Mouse (Mus musculus) limb, embryonic 11.5 days (tissue): ENCODE data around the gene Fbll1. TPM values are rescaled to one million over a fixed set of nuclear protein-coding genes. Genes with fewer than 3 reads are reported as not detected.
A peak's percentile ranks its signal among the peaks of the same experiment; 100 is the strongest.

ENCODE experiments used
- ATAC-seq: fragments of 200-750 bp; cut with Nextera tagmentation; 2 replicates; pipeline ENCODE4 v1.8.0; 2017; ENCODE audit warnings: low read depth; ENCODE audit not compliant: insufficient number of reproducible peaks, low FRiP score, low TSS enrichment
- DNase-seq: peaks from one replicate; pipeline ENCODE4 v3.0.0-alpha.2; 2015; ENCODE audit warnings: low spot score
- H3K27ac ChIP-seq: fragments of 300-500 bp; sonication (generic); replicated peaks from 2 replicates; pipeline ENCODE4 v1.5.1; 2014; ENCODE audit warnings: low read depth, mild to moderate bottlenecking, low read length
- H3K27me3 ChIP-seq: fragments of 300-500 bp; sonication (generic); 2 replicates; pipeline ENCODE4 v1.6.1; 2014; ENCODE audit warnings: mild to moderate bottlenecking, low read length, mixed read lengths; ENCODE audit not compliant: control insufficient read depth, insufficient read depth
- H3K36me3 ChIP-seq: fragments of 300-500 bp; sonication (generic); 2 replicates; pipeline ENCODE4 v1.6.1; 2014; ENCODE audit warnings: mild to moderate bottlenecking, low read length, moderate library complexity, mixed read lengths; ENCODE audit not compliant: control insufficient read depth, insufficient read depth
- H3K4me1 ChIP-seq: fragments of 300-500 bp; sonication (generic); 2 replicates; pipeline ENCODE4 v1.6.1; 2014; ENCODE audit warnings: low read length, mixed read lengths; ENCODE audit not compliant: control insufficient read depth, insufficient read depth
- H3K4me2 ChIP-seq: fragments of 300-500 bp; sonication (generic); 2 replicates; pipeline ENCODE4 v1.6.1; 2014; ENCODE audit warnings: low read depth, mild to moderate bottlenecking, moderate library complexity; ENCODE audit not compliant: severe bottlenecking
- H3K4me3 ChIP-seq: fragments of 300-500 bp; sonication (generic); 2 replicates; pipeline ENCODE4 v1.5.1; 2014; ENCODE audit warnings: low read depth, low read length
- H3K9ac ChIP-seq: fragments of 300-500 bp; sonication (generic); 2 replicates; pipeline ENCODE4 v1.6.1; 2014; ENCODE audit warnings: mild to moderate bottlenecking, low read length
- H3K9me3 ChIP-seq: fragments of 300-500 bp; sonication (generic); 2 replicates; pipeline ENCODE4 v1.6.1; 2016; ENCODE audit warnings: low read length; ENCODE audit not compliant: control insufficient read depth
- WGBS: fragments of 180-500 bp; shearing (Covaris S2); extraction: QIAGEN DNeasy Blood & Tissue Kit; methylation state at CpG from one replicate; pipeline ENCODE4 v1.1.7; 2014; 5-methylcytosine and 5-hydroxymethylcytosine counted together
- microRNA counts: library from miRNA; unstranded; fragments of <30 nt; microRNA quantifications from one replicate; lab custom pipeline; 2016
- microRNA-seq: library from miRNA; unstranded; fragments of <30 nt; microRNA quantifications from one replicate; pipeline ENCODE4, GENCODE M21; 2016
- polyA plus RNA-seq: library from polyadenylated mRNA; unstranded; fragments of >200 nt; fragmentation: Nextera tagmentation; extraction: Ambion mirVana; gene quantifications from 2 replicates; pipeline ENCODE4 v1.2.1, GENCODE M21; 2014

Gene Fbll1
- polyA plus RNA-seq, 1 experiment from 2014 or later: not detected

GRCm38 (mm10) chr11:35756411-35757303 lies 42.0 kb downstream of the Fbll1 start:
- H3K27me3 ChIP-seq: no peaks in the 10 kb centered on the region
- ATAC-seq: no peak
- H3K9me3 ChIP-seq: no peaks in the 10 kb centered on the region
- 84% methylated on average over 11 of the region's 11 CpGs for WGBS
- H3K4me2 ChIP-seq: no peak overlapping the region
- DNase-seq: no peak
- H3K9ac ChIP-seq: no peak overlapping the region
- no peaks in the 10 kb centered on the region for H3K36me3 ChIP-seq
- H3K4me1 ChIP-seq: no peaks in the 10 kb centered on the region
- no peak overlapping the region for H3K27ac ChIP-seq
- H3K4me3 ChIP-seq: no peak overlapping the region

DNA sequence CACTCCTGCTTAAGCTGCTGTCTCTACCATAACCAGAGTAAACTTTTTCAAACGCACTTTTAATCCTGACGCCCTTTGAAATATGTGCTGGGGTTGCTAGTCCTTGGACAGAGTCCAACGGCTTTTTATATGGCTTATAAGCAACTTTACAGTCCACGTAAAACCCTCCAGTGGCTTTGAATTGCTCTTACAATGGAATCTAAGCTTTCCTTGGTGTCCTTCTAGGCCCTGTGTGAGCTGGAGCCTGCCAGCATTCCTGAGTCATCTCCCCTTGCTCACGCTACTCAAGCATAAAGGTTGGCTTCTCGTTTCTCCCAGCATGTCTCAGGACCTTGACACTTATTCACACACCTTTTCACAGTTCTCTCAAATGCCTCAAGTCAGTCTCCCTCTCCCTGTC lies 43.1 kb downstream of the Fbll1 start:
- no peaks in the 10 kb centered on the region for H3K36me3 ChIP-seq
- no peak overlapping the region for H3K9ac ChIP-seq
- no peak overlapping the region for H3K4me2 ChIP-seq
- H3K27ac ChIP-seq: no peak overlapping the region
- H3K9me3 ChIP-seq: no peaks in the 10 kb centered on the region
- H3K4me3 ChIP-seq: no peak overlapping the region
- no peaks in the 10 kb centered on the region for H3K4me1 ChIP-seq
- H3K27me3 ChIP-seq: no peaks in the 10 kb centered on the region
- ATAC-seq: no peak
- 64% methylated on average over 6 of the region's 6 CpGs for WGBS
- no peak for DNase-seq

- no peak overlapping the region for H3K4me3 ChIP-seq
- no peak for ATAC-seq
- no peaks in the 10 kb centered on the region for H3K36me3 ChIP-seq
- no peak for DNase-seq
- no peaks in the 10 kb centered on the region for H3K27me3 ChIP-seq
- no peak overlapping the region for H3K9ac ChIP-seq
- no peaks in the 10 kb centered on the region for H3K9me3 ChIP-seq
- H3K4me1 ChIP-seq: no peaks in the 10 kb centered on the region
- H3K27ac ChIP-seq: no peak overlapping the region
- no peak overlapping the region for H3K4me2 ChIP-seq
- 87% methylated on average over 4 of the region's 4 CpGs for WGBS
Measured at GRCm38 (mm10) chr11:35754906-35755418, 43.7 kb downstream of the Fbll1 start.

DNA sequence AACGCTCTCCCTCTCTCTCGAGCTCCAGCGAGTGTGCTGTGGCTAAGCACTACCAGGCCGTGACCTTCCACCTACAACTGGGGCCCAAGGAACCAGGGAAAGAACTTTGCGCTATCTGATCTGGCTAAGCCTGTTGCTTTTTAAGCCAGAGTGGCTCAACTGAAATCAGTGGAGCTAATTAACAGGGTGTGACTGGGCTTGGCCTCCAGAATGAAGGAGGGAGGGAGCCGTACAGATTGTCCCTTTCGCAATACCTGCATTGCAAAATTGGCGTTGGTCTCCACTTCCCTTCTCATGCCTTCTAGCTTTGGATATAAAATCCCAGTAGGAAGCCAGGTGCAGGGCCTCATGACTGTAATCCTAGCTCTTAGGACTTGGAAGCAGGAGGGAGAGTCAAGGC lies 48.1 kb downstream of the Fbll1 start:
- WGBS: 67% methylated on average over 8 of the region's 8 CpGs
- H3K4me1 ChIP-seq: no peaks in the 10 kb centered on the region
- H3K4me3 ChIP-seq: no peak overlapping the region
- no peaks in the 10 kb centered on the region for H3K9me3 ChIP-seq
- no peak for ATAC-seq
- no peaks in the 10 kb centered on the region for H3K27me3 ChIP-seq
- H3K4me2 ChIP-seq: no peak overlapping the region
- no peak overlapping the region for H3K9ac ChIP-seq
- H3K36me3 ChIP-seq: no peaks in the 10 kb centered on the region
- H3K27ac ChIP-seq: no peak overlapping the region
- DNase-seq: no peak

MicroRNAs encoded within 50 kb of the gene (microRNA counts, 519-probe panel; counts per million panel counts)
- microRNA mmu-miR-103 (lab: Ali Mortazavi, UCI): 5,451 counts per million, percentile 89 among the panel's probes with 10 or more counts

Small RNAs within 50 kb of the gene (microRNA-seq; reads per million reads assigned to microRNA genes)
- 7.9 reads per million, percentile 18 among the genes with 10 or more reads in this experiment for gene Mir103-1

Other genes with a start within 250 kb of the Fbll1 start
- gene Pank3, start 29.4 kb downstream of the Fbll1 start, polyA plus RNA-seq: 18.8 and 21.5 TPM in 2 replicates
- gene Rars, start 35.6 kb upstream of the Fbll1 start, polyA plus RNA-seq: 111 and 121 TPM in 2 replicates
- gene Wwc1, start 181.6 kb upstream of the Fbll1 start, polyA plus RNA-seq: 2.1 and 2.6 TPM in 2 replicates